Mouse (Mus musculus): ENCODE measurements around the gene Fank1. TPM values are rescaled to one million over a fixed set of nuclear protein-coding genes. Genes with fewer than 3 reads are reported as not detected.
"Not testable (repeated sequence)": the region's sequence is repeated elsewhere in the genome, so short reads cannot be mapped to it uniquely, and the experiment has no call there.

Gene Fank1
- polyA plus RNA-seq, 1 experiment from 2014 or later, result 7.9 TPM

- not testable (repeated sequence) for H3K4me3 ChIP-seq (ENCODE audit: low read depth, low read length); H3K9me3 ChIP-seq (replicated peaks; ENCODE audit: control insufficient read depth, low read length, poor library complexity, severe bottlenecking); H3K9ac ChIP-seq (ENCODE audit: low read depth, low read length); H3K27me3 ChIP-seq (ENCODE audit: control insufficient read depth, insufficient read depth, low read depth, low read length); H3K4me1 ChIP-seq (ENCODE audit: control insufficient read depth, insufficient read depth, low read length); H3K4me2 ChIP-seq (ENCODE audit: low read length); ATAC-seq; H3K27ac ChIP-seq (ENCODE audit: low read length); H3K36me3 ChIP-seq (ENCODE audit: control insufficient read depth, insufficient read depth, low read length)
- 67% methylated on average over 5 of the region's 9 CpGs for WGBS
Observed at GRCm38 (mm10) chr7:133884759-133885431, 108.2 kb downstream of the Fank1 start.

- Histone ChIP-seq H3K9me3 (replicated peaks; ENCODE audit: control insufficient read depth, low read length, poor library complexity, severe bottlenecking) (no peaks in the 10 kb centered on the region), H3K36me3 (ENCODE audit: control insufficient read depth, insufficient read depth, low read length) (no peaks in the 10 kb centered on the region), H3K4me3 (ENCODE audit: low read depth, low read length) (no peak overlapping the region), H3K27me3 (ENCODE audit: control insufficient read depth, insufficient read depth, low read depth, low read length) (no peaks in the 10 kb centered on the region), H3K27ac (ENCODE audit: low read length) (no peak overlapping the region), H3K9ac (ENCODE audit: low read depth, low read length) (no peak overlapping the region), H3K4me1 (ENCODE audit: control insufficient read depth, insufficient read depth, low read length) (no peaks in the 10 kb centered on the region), H3K4me2 (ENCODE audit: low read length) (no peak overlapping the region)
- ATAC-seq, result no peak
- WGBS, result 89% methylated on average over 19 of the region's 19 CpGs
Observed at GRCm38 (mm10) chr7:133888926-133889920, 112.6 kb downstream of the Fank1 start.

- no peaks in the 10 kb centered on the region for H3K4me1 ChIP-seq (ENCODE audit: control insufficient read depth, insufficient read depth, low read length)
- 84% methylated on average over 4 of the region's 4 CpGs for WGBS
- no peak overlapping the region for H3K4me2 ChIP-seq (ENCODE audit: low read length)
- no peaks in the 10 kb centered on the region for H3K36me3 ChIP-seq (ENCODE audit: control insufficient read depth, insufficient read depth, low read length)
- ATAC-seq, result no peak
- no peak overlapping the region for H3K4me3 ChIP-seq (ENCODE audit: low read depth, low read length)
- H3K9ac ChIP-seq (ENCODE audit: low read depth, low read length), result no peak overlapping the region
- H3K27me3 ChIP-seq (ENCODE audit: control insufficient read depth, insufficient read depth, low read depth, low read length), result no peaks in the 10 kb centered on the region
- H3K27ac ChIP-seq (ENCODE audit: low read length), result no peak overlapping the region
- no peaks in the 10 kb centered on the region for H3K9me3 ChIP-seq (replicated peaks; ENCODE audit: control insufficient read depth, low read length, poor library complexity, severe bottlenecking)
Observed at GRCm38 (mm10) chr7:133889986-133890385, 113.3 kb downstream of the Fank1 start.

GRCm38 (mm10) chr7:133891298-133891697, 114.6 kb downstream of the Fank1 start:
- 93% methylated on average over 9 of the region's 9 CpGs for WGBS
- Histone ChIP-seq H3K27me3 (ENCODE audit: control insufficient read depth, insufficient read depth, low read depth, low read length) (no peaks in the 10 kb centered on the region), H3K4me2 (ENCODE audit: low read length) (no peak overlapping the region), H3K9ac (ENCODE audit: low read depth, low read length) (no peak overlapping the region), H3K27ac (ENCODE audit: low read length) (no peak overlapping the region), H3K4me1 (ENCODE audit: control insufficient read depth, insufficient read depth, low read length) (no peaks in the 10 kb centered on the region), H3K4me3 (ENCODE audit: low read depth, low read length) (no peak overlapping the region), H3K36me3 (ENCODE audit: control insufficient read depth, insufficient read depth, low read length) (no peaks in the 10 kb centered on the region), H3K9me3 (replicated peaks; ENCODE audit: control insufficient read depth, low read length, poor library complexity, severe bottlenecking) (no peaks in the 10 kb centered on the region)
- no peak for ATAC-seq

- H3K9ac ChIP-seq (ENCODE audit: low read depth, low read length), result no peak overlapping the region
- H3K4me1 ChIP-seq (ENCODE audit: control insufficient read depth, insufficient read depth, low read length), result no peaks in the 10 kb centered on the region
- no peak overlapping the region for H3K4me3 ChIP-seq (ENCODE audit: low read depth, low read length)
- H3K9me3 ChIP-seq (replicated peaks; ENCODE audit: control insufficient read depth, low read length, poor library complexity, severe bottlenecking), result no peaks in the 10 kb centered on the region
- no peak for ATAC-seq
- WGBS, result 70% methylated on average over 4 of the region's 4 CpGs
- no peaks in the 10 kb centered on the region for H3K36me3 ChIP-seq (ENCODE audit: control insufficient read depth, insufficient read depth, low read length)
- H3K27me3 ChIP-seq (ENCODE audit: control insufficient read depth, insufficient read depth, low read depth, low read length), result no peaks in the 10 kb centered on the region
- no peak overlapping the region for H3K27ac ChIP-seq (ENCODE audit: low read length)
- no peak overlapping the region for H3K4me2 ChIP-seq (ENCODE audit: low read length)
Observed at GRCm38 (mm10) chr7:133891796-133892195, 115.1 kb downstream of the Fank1 start.

GRCm38 (mm10) chr7:133899391-133899790, 122.7 kb downstream of the Fank1 start:
- Histone ChIP-seq H3K9ac (ENCODE audit: low read depth, low read length) (no peak overlapping the region), H3K9me3 (replicated peaks; ENCODE audit: control insufficient read depth, low read length, poor library complexity, severe bottlenecking) (no peaks in the 10 kb centered on the region), H3K36me3 (ENCODE audit: control insufficient read depth, insufficient read depth, low read length) (no peaks in the 10 kb centered on the region), H3K27me3 (ENCODE audit: control insufficient read depth, insufficient read depth, low read depth, low read length) (no peaks in the 10 kb centered on the region), H3K4me3 (ENCODE audit: low read depth, low read length) (no peak overlapping the region), H3K27ac (ENCODE audit: low read length) (no peak overlapping the region), H3K4me2 (ENCODE audit: low read length) (no peak overlapping the region), H3K4me1 (ENCODE audit: control insufficient read depth, insufficient read depth, low read length) (no peaks in the 10 kb centered on the region)
- WGBS, result 89% methylated on average over 4 of the region's 4 CpGs
- no peak for ATAC-seq

- WGBS, result 89% methylated on average over 4 of the region's 4 CpGs
- Histone ChIP-seq H3K9me3 (replicated peaks; ENCODE audit: control insufficient read depth, low read length, poor library complexity, severe bottlenecking) (peaks cover 4% of the 10 kb centered on the region; the same call in 1 of the 2 replicates), H3K27ac (ENCODE audit: low read length) (no peak overlapping the region), H3K9ac (ENCODE audit: low read depth, low read length) (no peak overlapping the region), H3K4me1 (ENCODE audit: control insufficient read depth, insufficient read depth, low read length) (no peaks in the 10 kb centered on the region), H3K27me3 (ENCODE audit: control insufficient read depth, insufficient read depth, low read depth, low read length) (no peaks in the 10 kb centered on the region), H3K4me2 (ENCODE audit: low read length) (no peak overlapping the region), H3K36me3 (ENCODE audit: control insufficient read depth, insufficient read depth, low read length) (no peaks in the 10 kb centered on the region), H3K4me3 (ENCODE audit: low read depth, low read length) (no peak overlapping the region)
- no peak for ATAC-seq
Observed at GRCm38 (mm10) chr7:133908966-133909365, 132.3 kb downstream of the Fank1 start.

- H3K9ac ChIP-seq (ENCODE audit: low read depth, low read length), result no peak overlapping the region
Observed at GRCm38 (mm10) chr7:133909833-133910375, 133.2 kb downstream of the Fank1 start.

GRCm38 (mm10) chr7:133911881-133912280, 135.2 kb downstream of the Fank1 start:
- no peaks in the 10 kb centered on the region for H3K27me3 ChIP-seq (ENCODE audit: control insufficient read depth, insufficient read depth, low read depth, low read length)
- H3K27ac ChIP-seq (ENCODE audit: low read length), result no peak overlapping the region
- 90% methylated on average over 3 of the region's 3 CpGs for WGBS
- no peaks in the 10 kb centered on the region for H3K4me1 ChIP-seq (ENCODE audit: control insufficient read depth, insufficient read depth, low read length)
- H3K4me2 ChIP-seq (ENCODE audit: low read length), result no peak overlapping the region
- H3K4me3 ChIP-seq (ENCODE audit: low read depth, low read length), result no peak overlapping the region
- H3K9ac ChIP-seq (ENCODE audit: low read depth, low read length), result no peak overlapping the region
- H3K9me3 ChIP-seq (replicated peaks; ENCODE audit: control insufficient read depth, low read length, poor library complexity, severe bottlenecking), result 0 out of 2 replicates have a peak, but pooled peaks cover 2% of the 10 kb centered on the region
- H3K36me3 ChIP-seq (ENCODE audit: control insufficient read depth, insufficient read depth, low read length), result no peaks in the 10 kb centered on the region
- no peak for ATAC-seq

More at GRCm38 (mm10) chr7:133909833-133910375, 133.2 kb downstream of the Fank1 start:
- H3K4me2 ChIP-seq (ENCODE audit: low read length), result no peak overlapping the region
- H3K36me3 ChIP-seq (ENCODE audit: control insufficient read depth, insufficient read depth, low read length), result no peaks in the 10 kb centered on the region
- H3K27ac ChIP-seq (ENCODE audit: low read length), result no peak overlapping the region
- H3K4me1 ChIP-seq (ENCODE audit: control insufficient read depth, insufficient read depth, low read length), result no peaks in the 10 kb centered on the region
- no peak overlapping the region for H3K4me3 ChIP-seq (ENCODE audit: low read depth, low read length)
- no peak for ATAC-seq
- H3K27me3 ChIP-seq (ENCODE audit: control insufficient read depth, insufficient read depth, low read depth, low read length), result no peaks in the 10 kb centered on the region
- H3K9me3 ChIP-seq (replicated peaks; ENCODE audit: control insufficient read depth, low read length, poor library complexity, severe bottlenecking), result peaks cover 6% of the 10 kb centered on the region; the same call in 1 of the 2 replicates
- 82% methylated on average over 7 of the region's 7 CpGs for WGBS

Measured in midbrain, embryonic 16.5 days (tissue).